Mouse (Mus musculus) small intestine, adult 2 months (tissue): ENCODE results near the gene Olfr1440. TPM values are rescaled to one million over a fixed set of nuclear protein-coding genes. Genes with fewer than 3 reads are reported as not detected.

Experiments
- H3K27ac ChIP-seq: fragments of 200-500 bp; 2 replicates; pipeline ENCODE4 v1.5.1; 2012; ENCODE audit warnings: low read depth, low read length, control low read depth, inconsistent platforms; ENCODE audit not compliant: insufficient read depth
- H3K27me3 ChIP-seq: fragments of 200-500 bp; 2 replicates; pipeline ENCODE4 v1.6.1; 2012; ENCODE audit warnings: mild to moderate bottlenecking, moderate library complexity, low read length, inconsistent platforms; ENCODE audit not compliant: control insufficient read depth, insufficient read depth
- H3K36me3 ChIP-seq: fragments of 200-500 bp; 2 replicates; pipeline ENCODE4 v1.6.1; 2012; ENCODE audit warnings: mild to moderate bottlenecking, low read length, control low read depth, inconsistent platforms; ENCODE audit not compliant: control insufficient read depth, insufficient read depth
- H3K4me1 ChIP-seq: fragments of 200-500 bp; 2 replicates; pipeline ENCODE4 v1.6.1; 2012; ENCODE audit warnings: low read length, inconsistent platforms, mixed read lengths; ENCODE audit not compliant: control insufficient read depth, insufficient read depth, insufficient read length
- H3K4me3 ChIP-seq: fragments of 200-500 bp; 2 replicates; pipeline ENCODE4 v1.5.1; 2012; ENCODE audit warnings: low read depth, mild to moderate bottlenecking, control low read depth, inconsistent platforms, low read length, moderate library complexity
- CTCF ChIP-seq: fragments of 200-500 bp; IDR thresholded peaks from 2 replicates; pipeline ENCODE4 v1.5.1; 2012; ENCODE audit warnings: low read depth, mild to moderate bottlenecking, control low read depth, inconsistent platforms, low read length, moderate library complexity, mixed read lengths; ENCODE audit not compliant: insufficient replicate concordance, insufficient read length; ENCODE audit errors: extremely low read depth
- POLR2A ChIP-seq: fragments of 200-500 bp; IDR thresholded peaks from 2 replicates; pipeline ENCODE4 v1.6.1; 2012; ENCODE audit warnings: low read depth, mild to moderate bottlenecking, control low read depth, inconsistent platforms, low read length, moderate library complexity
- WGBS: fragments of 180-500 bp; shearing (Covaris S2); methylation state at CpG from one replicate; pipeline ENCODE4 v1.1.7; 2018; 5-methylcytosine and 5-hydroxymethylcytosine counted together
- polyA plus RNA-seq: library from polyadenylated mRNA; depleted of rRNA; stranded (reverse); fragments of >200 nt; gene quantifications from 2 replicates; pipeline ENCODE4 v1.2.3, GENCODE M21; 2012

Gene Olfr1440
- polyA plus RNA-seq, 1 experiment = not detected

GRCm38 (mm10) chr19:12421680-12422079 lies 34.6 kb downstream of the Olfr1440 start:
- Histone ChIP-seq H3K36me3 (no peaks in the 10 kb centered on the region), H3K27me3 (no peaks in the 10 kb centered on the region), H3K4me3 (no peak overlapping the region), H3K27ac (no peak overlapping the region), H3K4me1 (no peaks in the 10 kb centered on the region)
- no peak for TF ChIP-seq POLR2A
- no peak for TF ChIP-seq CTCF
- WGBS = 100% methylated on average over 1 of the region's 1 CpGs

GRCm38 (mm10) chr19:12427101-12427500 lies 40.0 kb downstream of the Olfr1440 start:
- Histone ChIP-seq H3K27ac (no peak overlapping the region), H3K4me1 (no peaks in the 10 kb centered on the region), H3K27me3 (no peaks in the 10 kb centered on the region), H3K36me3 (no peaks in the 10 kb centered on the region), H3K4me3 (no peak overlapping the region)
- 80% methylated on average over 5 of the region's 5 CpGs for WGBS
- no peak for TF ChIP-seq POLR2A
- TF ChIP-seq CTCF = no peak

GRCm38 (mm10) chr19:12427605-12428004 lies 40.5 kb downstream of the Olfr1440 start, which contains the start of gene Pfpl:
Gene Pfpl, plus strand, starts transcription at chr19:12427905.
- no peak within 1 kb of the TSS for H3K4me3 ChIP-seq
- H3K4me1 ChIP-seq = no peaks in the 10 kb centered on the region
- WGBS = 93% methylated on average over 6 of the region's 6 CpGs
- no peaks in the 10 kb centered on the region for H3K27me3 ChIP-seq
- H3K27ac ChIP-seq = no peak within 1 kb of the TSS
- no peaks in the 10 kb centered on the region for H3K36me3 ChIP-seq
- no peak for TF ChIP-seq CTCF
- no peak for TF ChIP-seq POLR2A

- Histone ChIP-seq H3K4me3 (no peak overlapping the region), H3K27ac (no peak overlapping the region), H3K4me1 (no peaks in the 10 kb centered on the region), H3K27me3 (no peaks in the 10 kb centered on the region), H3K36me3 (no peaks in the 10 kb centered on the region)
- 5% methylated on average over 2 of the region's 2 CpGs for WGBS
- TF ChIP-seq CTCF (peak; percentile 54; the same call in 1 of the 2 replicates), POLR2A (no peak)
These were observed 46.0 kb downstream of the Olfr1440 start for GRCm38 (mm10) chr19:12433033-12433432.

GRCm38 (mm10) chr19:12435011-12435416 lies 47.9 kb downstream of the Olfr1440 start:
- Histone ChIP-seq H3K27me3 (no peaks in the 10 kb centered on the region), H3K4me1 (no peaks in the 10 kb centered on the region), H3K36me3 (no peaks in the 10 kb centered on the region), H3K4me3 (no peak overlapping the region), H3K27ac (peak overlapping the region; percentile 65)
- WGBS = 81% methylated on average over 4 of the region's 4 CpGs
- TF ChIP-seq POLR2A (no peak), CTCF (no peak)

GRCm38 (mm10) chr19:12435750-12436524 lies 48.9 kb downstream of the Olfr1440 start:
- H3K4me1 ChIP-seq = no peaks in the 10 kb centered on the region
- WGBS = 72% methylated on average over 4 of the region's 4 CpGs
- H3K27ac ChIP-seq = peak overlapping the region; percentile 65
- H3K36me3 ChIP-seq = no peaks in the 10 kb centered on the region
- TF ChIP-seq CTCF (no peak), POLR2A (no peak)
- no peak overlapping the region for H3K4me3 ChIP-seq
- H3K27me3 ChIP-seq = no peaks in the 10 kb centered on the region

- Histone ChIP-seq H3K27me3 (no peaks in the 10 kb centered on the region), H3K27ac (no peak overlapping the region), H3K4me1 (no peaks in the 10 kb centered on the region), H3K4me3 (no peak overlapping the region), H3K36me3 (no peaks in the 10 kb centered on the region)
- whole genome bisulfite sequencing = 68% methylated on average over 1 of the region's 1 CpGs
- TF ChIP-seq CTCF (no peak), POLR2A (no peak)
These were observed 52.5 kb downstream of the Olfr1440 start for GRCm38 (mm10) chr19:12439581-12439980.
